Mouse (Mus musculus) heart, embryonic 16.5 days (tissue): ENCODE measurements around the gene Ltn1. TPM values are rescaled to one million over a fixed set of nuclear protein-coding genes. Genes with fewer than 3 reads are reported as not detected.

Experiments used
- ATAC-seq: fragments of 200-750 bp; cut with Nextera tagmentation; replicated peaks from 2 replicates; pipeline ENCODE4 v1.8.0; 2017; ENCODE audit warnings: moderate number of reproducible peaks; ENCODE audit not compliant: insufficient read depth, low FRiP score; ENCODE audit errors: extremely low read depth
- H3K27ac ChIP-seq: fragments of 300-500 bp; sonication (generic); 2 replicates; pipeline ENCODE4 v1.5.1; 2014; ENCODE audit warnings: mild to moderate bottlenecking, low read length, control low read depth, moderate library complexity
- H3K27me3 ChIP-seq: fragments of 300-500 bp; sonication (generic); 2 replicates; pipeline ENCODE4 v1.6.1; 2014; ENCODE audit warnings: low read length, mixed read lengths; ENCODE audit not compliant: control insufficient read depth, insufficient read depth
- H3K36me3 ChIP-seq: fragments of 300-500 bp; sonication (generic); 2 replicates; pipeline ENCODE4 v1.6.1; 2014; ENCODE audit not compliant: control insufficient read depth, insufficient read depth
- H3K4me1 ChIP-seq: fragments of 300-500 bp; sonication (generic); 2 replicates; pipeline ENCODE4 v1.6.1; 2014; ENCODE audit warnings: low read length, mixed read lengths; ENCODE audit not compliant: control insufficient read depth, insufficient read depth
- H3K4me2 ChIP-seq: fragments of 300-500 bp; sonication (generic); 2 replicates; pipeline ENCODE4 v1.6.1; 2014; ENCODE audit warnings: low read depth, mild to moderate bottlenecking, control low read depth, low read length
- H3K4me3 ChIP-seq: fragments of 300-500 bp; sonication (generic); 2 replicates; pipeline ENCODE4 v1.5.1; 2014; ENCODE audit warnings: mild to moderate bottlenecking, control low read depth, low read length
- H3K9ac ChIP-seq: fragments of 300-500 bp; sonication (generic); 2 replicates; pipeline ENCODE4 v1.6.1; 2014; ENCODE audit warnings: low read length, control low read depth
- H3K9me3 ChIP-seq: fragments of 300-500 bp; sonication (generic); replicated peaks from 2 replicates; pipeline ENCODE4 v1.6.1; 2016; ENCODE audit warnings: low read length; ENCODE audit not compliant: control insufficient read depth
- WGBS: fragments of 180-500 bp; shearing (Covaris S2); extraction: QIAGEN DNeasy Blood & Tissue Kit; methylation state at CpG from one replicate; pipeline ENCODE4 v1.1.7; 2014; 5-methylcytosine and 5-hydroxymethylcytosine counted together
- polyA plus RNA-seq: library from polyadenylated mRNA; unstranded; fragments of >200 nt; fragmentation: Nextera tagmentation; extraction: Ambion mirVana; gene quantifications from 2 replicates; pipeline ENCODE4 v1.2.1, GENCODE M21; 2015

The Ltn1 gene
- polyA plus RNA-seq, 1 experiment from 2014 or later, result 18.2 TPM

DNA sequence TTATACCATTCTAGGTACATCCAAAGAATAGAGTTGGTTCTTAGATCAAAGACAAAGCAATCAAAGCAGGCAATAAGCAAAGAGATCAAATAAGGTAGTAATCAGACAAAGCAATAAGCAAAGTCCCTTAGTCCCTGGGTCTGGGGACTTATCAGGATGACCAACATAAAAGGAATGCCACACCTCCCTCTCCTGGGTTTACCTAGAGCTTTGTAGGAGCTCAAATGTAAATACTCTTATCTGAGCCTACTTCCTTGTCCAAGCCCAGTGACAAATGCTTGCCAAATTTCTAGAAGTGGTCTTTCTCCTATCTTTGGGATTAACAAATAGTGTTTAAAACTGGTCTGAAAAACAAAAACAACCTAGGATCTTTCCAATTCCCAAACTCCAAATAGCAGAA, 10.8 kb upstream of the Ltn1 start:
- peaks cover 14% of the 10 kb centered on the region for H3K4me1 ChIP-seq
- no peak overlapping the region for H3K4me2 ChIP-seq
- H3K9ac ChIP-seq, result no peak overlapping the region
- H3K27ac ChIP-seq, result no peak overlapping the region
- no peaks in the 10 kb centered on the region for H3K36me3 ChIP-seq
- ATAC-seq, result no peak
- H3K27me3 ChIP-seq, result no peaks in the 10 kb centered on the region
- no peak overlapping the region for H3K4me3 ChIP-seq
- H3K9me3 ChIP-seq, result no peaks in the 10 kb centered on the region

DNA sequence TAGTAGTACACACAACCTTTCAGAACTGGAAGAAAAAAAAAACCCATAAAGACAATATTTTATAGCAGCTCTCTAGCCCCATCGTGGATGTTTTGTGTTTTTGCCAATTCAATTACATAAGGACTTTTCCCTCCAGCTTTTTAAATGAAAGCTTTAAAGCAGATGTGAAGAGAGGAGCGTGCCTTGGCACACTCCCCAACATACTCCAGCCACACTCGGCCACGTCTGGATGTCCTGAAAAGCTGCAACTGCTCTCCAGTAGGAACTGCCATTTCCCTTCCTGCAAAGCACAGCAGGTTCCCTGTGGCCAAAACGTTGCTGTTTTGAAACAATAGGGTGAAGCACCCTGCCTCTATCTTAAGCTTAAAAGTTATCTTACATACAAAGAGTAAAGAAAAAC, 9.9 kb upstream of the Ltn1 start:
- Histone ChIP-seq H3K27ac (no peak overlapping the region), H3K9ac (no peak overlapping the region), H3K36me3 (no peaks in the 10 kb centered on the region), H3K4me3 (no peak overlapping the region), H3K4me2 (no peak overlapping the region), H3K27me3 (no peaks in the 10 kb centered on the region), H3K4me1 (peaks cover 14% of the 10 kb centered on the region), H3K9me3 (no peaks in the 10 kb centered on the region)
- WGBS, result 43% methylated on average over 5 of the region's 5 CpGs
- ATAC-seq, result no peak

DNA sequence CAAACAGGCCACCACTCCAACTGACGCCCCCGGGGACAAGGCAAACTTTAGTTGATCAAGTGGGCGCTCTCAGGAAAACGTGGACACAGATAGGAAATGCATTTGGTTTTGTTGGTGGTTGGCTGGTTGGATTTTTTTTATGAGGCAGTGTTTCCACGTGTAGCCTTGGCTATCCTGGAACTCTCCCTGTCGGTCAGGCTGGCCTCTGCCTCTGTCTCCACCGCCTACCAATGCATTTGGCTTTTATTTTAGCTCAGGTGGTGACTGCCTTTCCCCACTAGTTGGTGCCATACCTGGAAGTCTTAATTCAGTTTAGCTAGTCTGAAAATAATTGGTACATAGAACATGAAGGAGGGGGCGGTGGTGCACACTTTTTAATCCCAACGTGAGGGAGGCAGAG, 8.7 kb upstream of the Ltn1 start:
- Histone ChIP-seq H3K4me1 (peaks cover 14% of the 10 kb centered on the region), H3K9me3 (no peaks in the 10 kb centered on the region), H3K36me3 (0 out of 2 replicates have a peak, but pooled peaks cover 2% of the 10 kb centered on the region), H3K27ac (no peak overlapping the region; the same call in 1 of the 2 replicates), H3K9ac (peak overlapping the region; percentile 99), H3K27me3 (no peaks in the 10 kb centered on the region), H3K4me2 (peak overlapping the region; percentile 73), H3K4me3 (peak overlapping the region; percentile 94)
- WGBS, result 22% methylated on average over 9 of the region's 9 CpGs
- no peak for ATAC-seq

DNA sequence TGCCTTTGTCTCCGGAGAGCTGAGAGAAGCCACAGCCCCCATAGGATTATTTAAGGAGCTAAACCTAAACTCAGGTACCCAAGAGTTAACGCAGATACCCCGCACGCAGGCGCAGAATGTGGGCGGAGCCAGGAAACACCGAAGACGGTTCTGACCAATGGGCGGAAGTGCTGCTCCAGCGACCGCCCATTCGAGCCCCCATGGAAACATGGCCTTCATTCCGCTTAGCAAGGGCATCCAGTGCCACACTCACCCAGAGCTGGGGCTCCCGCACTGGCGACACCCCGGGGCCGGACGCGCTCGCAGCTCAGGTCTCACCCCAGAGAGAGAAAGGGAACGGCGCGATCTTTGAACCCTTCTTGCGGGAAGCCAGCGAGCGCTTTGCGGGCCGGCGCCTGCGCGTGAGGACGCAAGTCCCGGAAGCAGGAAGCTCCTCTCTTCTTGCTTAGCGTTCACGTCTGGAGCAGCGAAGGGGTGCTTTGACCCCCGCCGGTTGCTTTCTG, 7.8 kb upstream of the Ltn1 start, which contains the start of gene Rwdd2b:
Gene Rwdd2b (minus strand): TSS at position 390 of the 503 bp plus-strand sequence.
- Histone ChIP-seq H3K27me3 (no peaks in the 10 kb centered on the region), H3K36me3 (0 out of 2 replicates have a peak, but pooled peaks cover 2% of the 10 kb centered on the region), H3K4me2 (peak within 1 kb of the TSS; percentile 79), H3K4me1 (peaks cover 14% of the 10 kb centered on the region), H3K4me3 (peak within 1 kb of the TSS; percentile 94), H3K9me3 (no peaks in the 10 kb centered on the region), H3K9ac (peak within 1 kb of the TSS; percentile 99), H3K27ac (peak within 1 kb of the TSS; percentile 94)
- peak; percentile 98 for ATAC-seq
- under 1% methylated on average over 38 of the region's 38 CpGs for WGBS

DNA sequence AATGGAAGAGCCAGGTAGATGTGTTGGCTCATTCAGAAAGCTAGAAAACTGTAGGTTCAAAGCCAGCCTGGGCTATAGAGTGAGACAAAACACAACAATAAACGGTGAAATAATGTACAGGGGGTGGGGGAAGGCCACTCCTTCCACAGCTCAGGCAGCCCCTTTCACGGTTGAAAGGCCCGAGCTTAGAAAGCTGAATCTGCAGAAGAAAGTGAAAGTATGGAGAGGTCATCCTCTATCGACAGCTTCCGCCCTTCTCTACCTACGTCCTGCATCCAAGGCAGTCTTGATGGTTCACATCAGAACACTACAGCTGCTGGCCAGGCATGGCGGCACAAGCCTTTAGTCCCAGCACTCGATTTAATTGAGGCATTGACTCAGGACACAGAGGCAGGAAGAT, 6.3 kb upstream of the Ltn1 start:
- Histone ChIP-seq H3K4me3 (no peak overlapping the region), H3K27ac (no peak overlapping the region), H3K4me1 (peaks cover 14% of the 10 kb centered on the region), H3K9me3 (no peaks in the 10 kb centered on the region), H3K4me2 (no peak overlapping the region), H3K27me3 (no peaks in the 10 kb centered on the region), H3K36me3 (peaks cover 2% of the 10 kb centered on the region), H3K9ac (no peak overlapping the region)
- ATAC-seq, result no peak
- 87% methylated on average over 8 of the region's 8 CpGs for WGBS

DNA sequence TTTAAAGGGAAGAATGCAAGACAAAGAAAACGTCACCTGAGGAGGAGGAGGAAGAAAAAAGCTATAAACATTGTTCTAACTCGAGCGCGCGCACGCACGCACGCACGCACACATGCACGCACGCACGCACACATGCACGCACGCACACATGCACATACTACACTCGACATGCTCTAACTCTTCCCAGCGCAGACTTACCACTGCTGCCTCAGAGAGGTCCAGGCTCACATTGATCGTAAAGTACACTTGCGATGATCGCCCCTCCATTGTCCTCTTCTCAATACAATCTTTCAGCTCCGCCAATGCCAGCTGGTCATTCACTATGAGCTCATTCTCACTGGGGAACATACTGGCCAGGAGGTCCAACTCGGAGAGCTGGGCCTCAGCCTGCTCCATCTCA, 4.7 kb upstream of the Ltn1 start:
- Histone ChIP-seq H3K4me2 (no peak overlapping the region), H3K4me3 (no peak overlapping the region), H3K9me3 (no peaks in the 10 kb centered on the region), H3K27me3 (no peaks in the 10 kb centered on the region), H3K4me1 (peaks cover 14% of the 10 kb centered on the region), H3K9ac (no peak overlapping the region), H3K27ac (no peak overlapping the region), H3K36me3 (peaks cover 2% of the 10 kb centered on the region)
- ATAC-seq, result no peak
- whole genome bisulfite sequencing, result 92% methylated on average over 21 of the region's 21 CpGs

DNA sequence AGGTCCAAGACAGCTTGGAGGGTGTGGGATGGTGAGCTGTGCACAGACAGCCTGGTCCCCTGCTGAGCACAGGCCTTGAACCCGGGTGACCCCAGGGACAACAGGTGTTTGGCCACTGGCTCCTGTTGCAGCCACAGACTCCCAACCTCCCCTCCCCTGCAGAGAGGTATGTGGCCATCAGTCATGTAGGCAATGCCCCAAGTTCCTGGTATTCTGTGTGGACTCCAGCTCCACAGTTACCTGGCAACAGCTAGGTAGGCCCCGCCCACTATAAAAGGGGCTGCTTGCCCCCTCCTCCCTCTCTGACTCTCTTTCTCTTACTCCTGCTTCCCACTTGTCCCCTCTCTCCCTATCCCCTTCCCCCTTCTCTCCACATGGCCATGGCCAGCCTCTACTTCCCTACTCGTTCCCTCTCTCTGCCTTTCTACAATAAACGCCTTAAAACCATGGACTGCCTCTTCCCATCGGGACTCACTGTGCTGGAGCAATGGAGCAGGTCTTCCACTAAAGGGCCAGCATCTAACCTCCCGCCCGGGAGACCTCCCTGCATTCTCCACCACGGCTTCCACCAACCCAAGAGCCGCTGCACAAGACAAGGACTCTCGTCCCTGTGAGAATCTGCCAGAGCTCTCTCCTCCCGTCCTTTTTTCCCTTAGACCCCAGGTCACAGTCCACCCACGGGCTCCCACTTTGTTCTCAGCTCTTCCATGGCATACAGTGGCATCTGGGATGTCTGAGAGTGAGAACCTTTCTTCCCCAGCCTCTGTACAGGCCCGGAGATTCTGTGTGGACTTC, 3.2 kb upstream of the Ltn1 start:
- H3K27ac ChIP-seq, result no peak overlapping the region
- H3K4me1 ChIP-seq, result peaks cover 12% of the 10 kb centered on the region
- H3K36me3 ChIP-seq, result peaks cover 2% of the 10 kb centered on the region
- H3K4me3 ChIP-seq, result no peak overlapping the region
- no peaks in the 10 kb centered on the region for H3K27me3 ChIP-seq
- no peak overlapping the region for H3K4me2 ChIP-seq
- no peaks in the 10 kb centered on the region for H3K9me3 ChIP-seq
- no peak for ATAC-seq
- WGBS, result 81% methylated on average over 13 of the region's 13 CpGs
- no peak overlapping the region for H3K9ac ChIP-seq

DNA sequence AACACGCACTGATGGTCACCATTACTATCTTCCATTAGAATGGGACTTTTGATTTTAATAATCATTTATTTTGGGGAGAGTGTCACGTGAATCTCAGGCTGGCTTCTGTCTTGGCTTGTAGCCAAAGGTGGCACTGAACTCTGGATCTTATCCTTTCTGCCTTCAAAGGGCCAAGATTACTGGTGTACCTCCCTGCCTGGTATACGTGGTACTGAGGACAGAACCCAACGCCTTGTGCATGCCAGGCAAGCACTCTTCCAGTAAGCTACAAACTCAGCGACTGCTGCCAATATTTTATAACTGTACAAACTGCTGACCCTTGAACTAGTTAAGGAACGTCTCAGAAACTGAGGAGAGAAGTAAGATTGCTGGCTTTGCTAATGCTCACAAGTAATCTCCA, 2.5 kb upstream of the Ltn1 start:
- H3K4me3 ChIP-seq, result no peak overlapping the region
- 67% methylated on average over 6 of the region's 6 CpGs for WGBS
- no peak for ATAC-seq
- H3K4me1 ChIP-seq, result peaks cover 12% of the 10 kb centered on the region
- H3K9me3 ChIP-seq, result no peaks in the 10 kb centered on the region
- no peak overlapping the region for H3K4me2 ChIP-seq
- no peak overlapping the region for H3K9ac ChIP-seq
- H3K27ac ChIP-seq, result no peak overlapping the region
- H3K36me3 ChIP-seq, result peaks cover 2% of the 10 kb centered on the region
- no peaks in the 10 kb centered on the region for H3K27me3 ChIP-seq

DNA sequence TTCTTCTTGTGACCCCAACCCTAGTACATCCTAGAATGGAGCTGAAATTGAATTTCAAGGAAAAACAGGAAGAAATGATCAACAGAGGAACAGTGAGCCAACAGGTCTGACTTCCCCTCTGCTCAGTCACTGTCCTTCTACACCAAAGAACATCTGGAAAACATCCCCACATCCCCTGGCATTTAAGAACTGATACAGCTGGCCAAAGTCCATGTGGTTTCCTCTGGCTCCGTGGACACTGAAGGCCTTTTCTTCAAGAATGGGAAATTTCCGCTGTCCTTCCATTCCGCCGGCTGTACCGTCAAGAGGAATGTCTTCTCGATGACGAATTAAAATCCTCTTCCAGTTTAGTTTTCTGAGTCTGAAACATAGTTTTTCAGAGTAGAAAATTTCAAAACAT, 1.9 kb upstream of the Ltn1 start:
- no peak for ATAC-seq

More for the DNA sequence above, 1.9 kb upstream of the Ltn1 start:
- Histone ChIP-seq H3K9ac (no peak overlapping the region), H3K36me3 (peaks cover 2% of the 10 kb centered on the region), H3K4me3 (no peak overlapping the region), H3K9me3 (no peaks in the 10 kb centered on the region), H3K27me3 (no peaks in the 10 kb centered on the region), H3K4me2 (no peak overlapping the region), H3K4me1 (peaks cover 7% of the 10 kb centered on the region), H3K27ac (no peak overlapping the region)
- 83% methylated on average over 7 of the region's 7 CpGs for WGBS
